Mouse (Mus musculus) liver, embryonic 13.5 days (tissue): ENCODE measurements around the gene Crim1. TPM values are rescaled to one million over a fixed set of nuclear protein-coding genes. Genes with fewer than 3 reads are reported as not detected.

ENCODE experiments used
- microRNA-seq: library from miRNA; unstranded; fragments of <30 nt; microRNA quantifications from one replicate; pipeline ENCODE4, GENCODE M21; 2016
- polyA plus RNA-seq: library from polyadenylated mRNA; unstranded; fragments of >200 nt; fragmentation: Nextera tagmentation; extraction: Ambion mirVana; gene quantifications from 2 replicates; pipeline ENCODE4 v1.2.1, GENCODE M21; 2015

Gene Crim1
- polyA plus RNA-seq, 1 experiment from 2014 or later, result 0.56 TPM

Small RNA genes within 50 kb of the gene (microRNA-seq; reads per million reads assigned to microRNA genes)
- gene Gm25069, result not detected

Other genes with a start within 250 kb of the Crim1 start
- 17.6 and 19.5 TPM in 2 replicates for gene Fez2, start 217.9 kb downstream of the Crim1 start, polyA plus RNA-seq